Mouse (Mus musculus) heart, adult 2 months (tissue): ENCODE measurements around the gene Gpd2.

Source experiments
- CTCF ChIP-seq: fragments of 200-600 bp; IDR thresholded peaks from 2 replicates; pipeline ENCODE4 v1.8.1; 2022; ENCODE audit warnings: antibody characterized with exemption, mild to moderate bottlenecking, moderate library complexity
- EP300 ChIP-seq: fragments of 200-500 bp; IDR thresholded peaks from 2 replicates; pipeline ENCODE4 v1.6.1; 2011; ENCODE audit warnings: low read depth, low read length, control low read depth; ENCODE audit not compliant: insufficient read depth
- POLR2A ChIP-seq: fragments of 200-500 bp; IDR thresholded peaks from 2 replicates; pipeline ENCODE4 v1.6.1; 2011; ENCODE audit warnings: mild to moderate bottlenecking, low read depth, low read length, control low read depth; ENCODE audit not compliant: insufficient read depth

- TF ChIP-seq CTCF (no peak), POLR2A (no peak), EP300 (no peak)
These were observed 31.4 kb downstream of the Gpd2 start for GRCm38 (mm10) chr2:57268839-57269238.
